In the genomic region with DNA sequence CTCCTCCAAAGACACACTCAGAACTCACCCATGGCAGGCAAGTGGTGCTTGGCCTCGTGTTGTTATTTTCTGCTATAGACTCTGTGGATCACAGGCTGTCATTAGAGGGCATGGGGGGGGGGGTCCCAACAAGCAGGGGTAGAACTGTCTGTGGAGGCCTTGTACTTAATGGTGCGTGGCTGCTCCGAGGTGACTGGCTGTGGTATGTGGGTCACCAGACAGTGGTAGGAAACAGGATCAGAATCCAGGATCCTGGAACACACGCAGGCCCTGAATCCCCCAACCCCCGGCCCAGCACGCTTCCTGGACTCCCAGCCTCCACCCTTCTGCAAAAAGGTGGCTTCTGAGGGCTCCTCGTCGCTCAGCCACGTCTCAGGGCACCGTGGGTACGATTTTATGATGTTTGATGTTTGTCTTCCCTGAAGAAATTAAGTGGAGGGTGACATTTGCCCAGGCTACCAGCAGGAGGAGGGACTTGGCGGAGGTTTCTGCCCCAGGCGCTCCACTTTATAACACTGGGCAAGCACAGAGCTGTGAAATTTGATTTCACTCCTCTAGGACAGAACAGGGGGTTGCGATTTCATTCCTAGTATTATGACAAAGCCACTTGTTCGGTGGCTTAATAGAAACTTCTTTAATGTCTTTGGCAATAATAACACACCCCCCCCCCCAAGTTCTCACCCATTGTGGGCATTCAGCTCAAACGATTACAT, we compare ENCODE assay signal across 19 mouse cellular contexts. TPM values are rescaled to one million over a fixed set of nuclear protein-coding genes. Genes with fewer than 3 reads are reported as not detected.
DNase-seq lines count a peak whose midpoint lies in the region; ATAC-seq and TF ChIP-seq lines count a peak whose summit lies in the region.
"Had no signal": no experiment of that assay in that cellular context is flagged by ENCODE, and none has a peak within 500 bp of the region (broad histone marks: within the 10 kb centered on the region; RNA-seq: fewer than 3 reads in every experiment).

No protein-coding gene starts in this region.

- H3K36me3 ChIP-seq in lung, embryonic 14.5 days (ENCODE audit: insufficient read depth), result peaks cover 19% of the 10 kb centered on the region
- H3K36me3 ChIP-seq in kidney, embryonic 14.5 days (ENCODE audit: control insufficient read depth, insufficient read depth, low read length), result peaks cover 22% of the 10 kb centered on the region
- 0 out of 2 replicates have a peak, but pooled peaks cover 4% of the 10 kb centered on the region for H3K36me3 ChIP-seq in stomach, embryonic 16.5 days (ENCODE audit: control insufficient read depth, insufficient read depth, low read length)
- H3K36me3 ChIP-seq in forebrain, embryonic 12.5 days (replicated peaks), result peaks cover 39% of the 10 kb centered on the region

- H3K4me2 ChIP-seq in lung, embryonic 14.5 days, result no peak overlapping the region
- no peak overlapping the region for H3K4me2 ChIP-seq in kidney, embryonic 14.5 days (replicated peaks; ENCODE audit: low read depth, low read length)
- H3K4me2 ChIP-seq in stomach, embryonic 16.5 days (ENCODE audit: low read depth, low read length), result no peak overlapping the region
- no peak overlapping the region for H3K4me2 ChIP-seq in forebrain, embryonic 12.5 days

- peak; percentile 45 for DNase-seq in adrenal gland, postnatal 10 days
- no peak for DNase-seq in adrenal gland, adult 18-20 months (ENCODE audit: low spot score in 2 of 2)
- no peak for DNase-seq in lung, embryonic 14.5 days
- DNase-seq in lung, postnatal 25 days (ENCODE audit: low spot score), result no peak
- DNase-seq in cerebellum, postnatal 10 days, result no peak
- DNase-seq: cerebellum, adult 18-20 months; heart, postnatal 10 days; liver, postnatal 0 days; right cerebral cortex, postnatal 25 days had no signal

- H3K9ac ChIP-seq in lung, embryonic 14.5 days, result no peak overlapping the region
- no peak overlapping the region for H3K9ac ChIP-seq in kidney, embryonic 14.5 days (ENCODE audit: low read depth, low read length)
- H3K9ac ChIP-seq in stomach, embryonic 16.5 days (ENCODE audit: low read length), result peak overlapping the region; percentile 2; the same call in 1 of the 2 replicates
- no peak overlapping the region for H3K9ac ChIP-seq in forebrain, embryonic 12.5 days

- H3K27me3 ChIP-seq in lung, embryonic 14.5 days (ENCODE audit: insufficient read depth, low read length), result no peaks in the 10 kb centered on the region
- H3K27me3 ChIP-seq in kidney, embryonic 14.5 days (ENCODE audit: control insufficient read depth, insufficient read depth, low read length), result no peaks in the 10 kb centered on the region
- H3K27me3 ChIP-seq in stomach, embryonic 16.5 days (ENCODE audit: control insufficient read depth, insufficient read depth, low read length), result no peaks in the 10 kb centered on the region
- H3K27me3 ChIP-seq in forebrain, embryonic 12.5 days, result peaks cover 12% of the 10 kb centered on the region; the same call in 1 of the 2 replicates

- 0 out of 2 replicates have a peak, but pooled peaks have one; percentile 14 for TF ChIP-seq CTCF in lung, embryonic 14.5 days (IDR thresholded peaks at IDR 0.05; ENCODE audit: low read depth)

- H3K27ac ChIP-seq in lung, embryonic 14.5 days (ENCODE audit: low read depth), result no peak overlapping the region
- H3K27ac ChIP-seq in kidney, embryonic 14.5 days (ENCODE audit: low read depth, low read length), result 0 out of 2 replicates have a peak overlapping the region, but pooled peaks have one; percentile 48
- peak overlapping the region; percentile 92 for H3K27ac ChIP-seq in stomach, embryonic 16.5 days (ENCODE audit: low read length)
- no peak overlapping the region for H3K27ac ChIP-seq in forebrain, embryonic 12.5 days

- H3K9me3 ChIP-seq in lung, embryonic 14.5 days (ENCODE audit: low read depth, low read length), result no peaks in the 10 kb centered on the region
- H3K9me3 ChIP-seq in kidney, embryonic 14.5 days (ENCODE audit: control insufficient read depth, low read length), result no peaks in the 10 kb centered on the region
- no peaks in the 10 kb centered on the region for H3K9me3 ChIP-seq in stomach, embryonic 16.5 days (replicated peaks; ENCODE audit: control insufficient read depth, low read length)
- no peaks in the 10 kb centered on the region for H3K9me3 ChIP-seq in forebrain, embryonic 12.5 days
- H3K9me3 ChIP-seq: megakaryocyte, embryonic 14.5 days had no signal

- 75% methylated on average over 16 of the region's 16 CpGs for WGBS in lung, embryonic 14.5 days
- WGBS in kidney, embryonic 14.5 days, result 41% methylated on average over 16 of the region's 16 CpGs
- WGBS in stomach, embryonic 16.5 days, result 83% methylated on average over 16 of the region's 16 CpGs
- 86% methylated on average over 16 of the region's 16 CpGs for WGBS in forebrain, embryonic 12.5 days

- no peak overlapping the region for H3K4me3 ChIP-seq in lung, embryonic 14.5 days (ENCODE audit: low read depth, low read length)
- no peak overlapping the region for H3K4me3 ChIP-seq in kidney, embryonic 14.5 days (ENCODE audit: low read length)
- H3K4me3 ChIP-seq in stomach, embryonic 16.5 days (replicated peaks; ENCODE audit: low read length), result no peak overlapping the region
- H3K4me3 ChIP-seq in forebrain, embryonic 12.5 days (replicated peaks), result no peak overlapping the region
- H3K4me3 ChIP-seq: myocyte had no signal

- no peak for ATAC-seq in lung, embryonic 14.5 days (ENCODE audit: insufficient read depth)
- ATAC-seq in kidney, embryonic 14.5 days (ENCODE audit: low FRiP score, low TSS enrichment), result peak; percentile 40; the same call in 1 of the 2 replicates
- no peak for ATAC-seq in stomach, embryonic 16.5 days (ENCODE audit: insufficient read depth, low FRiP score)
- ATAC-seq in forebrain, embryonic 12.5 days (ENCODE audit: low FRiP score), result no peak
- ATAC-seq: liver, postnatal 0 days had no signal

- H3K4me1 ChIP-seq in lung, embryonic 14.5 days (ENCODE audit: insufficient read depth), result no peaks in the 10 kb centered on the region
- H3K4me1 ChIP-seq in kidney, embryonic 14.5 days (ENCODE audit: control insufficient read depth, insufficient read depth, low read length), result peaks cover 4% of the 10 kb centered on the region; the same call in 1 of the 2 replicates
- H3K4me1 ChIP-seq in stomach, embryonic 16.5 days (ENCODE audit: control insufficient read depth, insufficient read depth, low read length), result peaks cover 4% of the 10 kb centered on the region; the same call in 1 of the 2 replicates
- H3K4me1 ChIP-seq in forebrain, embryonic 12.5 days, result no peaks in the 10 kb centered on the region

RNA-seq across cellular contexts. Expression of a gene that starts 8.0 kb away (rescaled TPM):
- 1 to 10 TPM; 5.9 to 7.5 TPM for total RNA-seq in adrenal gland, postnatal 10 days (2021)
- 10 to 100 TPM in 1 of 2 experiments, 1 to 10 TPM in 1; 4.5 to 11.6 TPM for total RNA-seq in adrenal gland, adult 18-20 months (2021)
- polyA plus RNA-seq in lung, embryonic 14.5 days (2014; fragmentation: Nextera tagmentation; extraction: Ambion mirVana), result 3.6 and 4.0 TPM in 2 replicates
- polyA plus RNA-seq in kidney, embryonic 14.5 days (2014; fragmentation: Nextera tagmentation; extraction: Ambion mirVana), result 0.89 and 1.2 TPM in 2 replicates
- polyA plus RNA-seq in stomach, embryonic 16.5 days (2015; fragmentation: Nextera tagmentation; extraction: Ambion mirVana), result 2.4 and 2.6 TPM in 2 replicates
- polyA plus RNA-seq in forebrain, embryonic 12.5 days (2016; fragmentation: Nextera tagmentation; extraction: Ambion mirVana), result 2.3 and 3.3 TPM in 2 replicates

RNA-seq across cellular contexts. Expression of a gene that starts 17.8 kb away (rescaled TPM):
- total RNA-seq in adrenal gland, postnatal 10 days (2021), result 10 to 100 TPM; 81.5 to 84.7 TPM
- total RNA-seq in adrenal gland, adult 18-20 months (2021), result 100 to 1,000 TPM in 1 of 2 experiments, 10 to 100 TPM in 1; 75.7 to 130 TPM
- 102 and 106 TPM in 2 replicates for polyA plus RNA-seq in lung, embryonic 14.5 days (2014; fragmentation: Nextera tagmentation; extraction: Ambion mirVana)
- polyA plus RNA-seq in kidney, embryonic 14.5 days (2014; fragmentation: Nextera tagmentation; extraction: Ambion mirVana), result 105 and 119 TPM in 2 replicates
- 107 and 114 TPM in 2 replicates for polyA plus RNA-seq in stomach, embryonic 16.5 days (2015; fragmentation: Nextera tagmentation; extraction: Ambion mirVana)
- 105 and 117 TPM in 2 replicates for polyA plus RNA-seq in forebrain, embryonic 12.5 days (2016; fragmentation: Nextera tagmentation; extraction: Ambion mirVana)

RNA-seq across cellular contexts. Expression of a gene that starts 19.0 kb away (rescaled TPM):
- not detected for total RNA-seq in adrenal gland, postnatal 10 days (2021)
- total RNA-seq in adrenal gland, adult 18-20 months (2021), result not detected
- not detected in 2 replicates for polyA plus RNA-seq in lung, embryonic 14.5 days (2014; fragmentation: Nextera tagmentation; extraction: Ambion mirVana)
- not detected in 2 replicates for polyA plus RNA-seq in kidney, embryonic 14.5 days (2014; fragmentation: Nextera tagmentation; extraction: Ambion mirVana)
- 11.4 and 11.5 TPM in 2 replicates for polyA plus RNA-seq in stomach, embryonic 16.5 days (2015; fragmentation: Nextera tagmentation; extraction: Ambion mirVana)
- 0.17 and 0.24 TPM in 2 replicates for polyA plus RNA-seq in forebrain, embryonic 12.5 days (2016; fragmentation: Nextera tagmentation; extraction: Ambion mirVana)
- total RNA-seq: gastrocnemius, postnatal 4 days; heart, postnatal 10 days; layer of hippocampus, postnatal 14 days had no signal
- polyA plus RNA-seq: forebrain, embryonic 11.5 days; limb, embryonic 11.5 days; liver, postnatal 0 days; myocyte; testis, adult 2 months had no signal

RNA-seq across cellular contexts. Expression of a gene that starts 44.0 kb away (rescaled TPM):
- total RNA-seq in adrenal gland, postnatal 10 days (2021), result 10 to 100 TPM; 12.0 to 13.2 TPM
- total RNA-seq in adrenal gland, adult 18-20 months (2021), result 10 to 100 TPM; 11.0 to 23.9 TPM
- 3.5 and 4.3 TPM in 2 replicates for polyA plus RNA-seq in lung, embryonic 14.5 days (2014; fragmentation: Nextera tagmentation; extraction: Ambion mirVana)
- 2.7 and 3.1 TPM in 2 replicates for polyA plus RNA-seq in kidney, embryonic 14.5 days (2014; fragmentation: Nextera tagmentation; extraction: Ambion mirVana)
- polyA plus RNA-seq in stomach, embryonic 16.5 days (2015; fragmentation: Nextera tagmentation; extraction: Ambion mirVana), result 3.1 and 4.2 TPM in 2 replicates
- 1.2 and 1.4 TPM in 2 replicates for polyA plus RNA-seq in forebrain, embryonic 12.5 days (2016; fragmentation: Nextera tagmentation; extraction: Ambion mirVana)

Comparison
In these comparisons a context has a peak if more than half of its experiments do, and no peak if none do; other contexts are left out.
1. H3K27ac ChIP-seq: peak in kidney, embryonic 14.5 days (single experiment) and stomach, embryonic 16.5 days (single experiment); none in lung, embryonic 14.5 days (single experiment) and forebrain, embryonic 12.5 days (single experiment).
2. RNA of a gene that starts 19.0 kb away (polyA plus RNA-seq): 11.4 to 11.5 TPM in stomach, embryonic 16.5 days; 0.17 to 0.24 TPM in forebrain, embryonic 12.5 days, not detected in lung, embryonic 14.5 days and not detected in kidney, embryonic 14.5 days; every median in the first group is over 10 times any median in the second.